Mouse (Mus musculus) G1E (cell line): ENCODE measurements around the gene Lmf1. TPM values are rescaled to one million over a fixed set of nuclear protein-coding genes. Genes with fewer than 3 reads are reported as not detected.

Source experiments
- ATAC-seq: 2 replicates; pipeline ENCODE4 v1.8.0; 2016; ENCODE audit warnings: mild to moderate bottlenecking; ENCODE audit not compliant: insufficient number of reproducible peaks, poor library complexity, low FRiP score, severe bottlenecking; ENCODE audit errors: extremely low read depth
- DNase-seq: peaks from one replicate; pipeline ENCODE4 v3.0.0; 2012; ENCODE audit warnings: low spot score
- H3K27me3 ChIP-seq: 2 replicates; pipeline ENCODE4 v1.6.1; 2012; ENCODE audit warnings: mild to moderate bottlenecking, low read length, inconsistent platforms; ENCODE audit not compliant: insufficient read depth
- H3K36me3 ChIP-seq: replicated peaks from 2 replicates; pipeline ENCODE3; 2012; ENCODE audit warnings: mild to moderate bottlenecking, inconsistent platforms
- H3K4me1 ChIP-seq: 2 replicates; pipeline ENCODE4 v1.6.1; 2012; ENCODE audit warnings: low read depth, low read length, inconsistent platforms, mixed read lengths; ENCODE audit not compliant: insufficient read depth
- H3K4me3 ChIP-seq: 2 replicates; pipeline ENCODE4 v1.5.1; 2012; ENCODE audit warnings: low read depth, mild to moderate bottlenecking, inconsistent platforms, low read length, moderate library complexity, mixed read lengths
- H3K9me3 ChIP-seq: replicated peaks from 2 replicates; pipeline ENCODE4 v1.6.1; 2012; ENCODE audit warnings: inconsistent platforms
- CTCF ChIP-seq: IDR thresholded peaks from 2 replicates; pipeline ENCODE4 v1.5.1; 2012; ENCODE audit warnings: low read depth, low read length, inconsistent platforms, mixed read lengths
- GATA1 ChIP-seq: IDR thresholded peaks from 2 replicates; pipeline ENCODE4 v1.6.1; 2012; ENCODE audit warnings: borderline replicate concordance, low read length, inconsistent platforms, mixed read lengths
- GATA2 ChIP-seq: IDR thresholded peaks from 2 replicates; pipeline ENCODE4 v1.6.1; 2012; ENCODE audit warnings: low read depth, low read length, inconsistent platforms, borderline replicate concordance
- POLR2AphosphoS5 ChIP-seq: IDR thresholded peaks from 2 replicates; pipeline ENCODE4 v1.6.1; 2012; ENCODE audit warnings: low read depth, low read length, inconsistent platforms; ENCODE audit not compliant: insufficient replicate concordance
- TAL1 ChIP-seq: conservative IDR thresholded peaks from 2 replicates; pipeline ENCODE4 v1.6.1; 2012; ENCODE audit warnings: low read depth, low read length, inconsistent platforms, mixed read lengths
- polyA plus RNA-seq: library from polyadenylated mRNA; stranded (reverse); fragments of >175 nt; gene quantifications from 2 replicates; pipeline ENCODE4 v1.2.3, GENCODE M21; 2012
- total RNA-seq, 2 experiments: library from RNA; stranded (forward) in 1 of 2; stranded (reverse) in 1 of 2; fragments of 200-1000 nt in 1 of 2; fragments of >200 nt in 1 of 2; fragmentation: Nextera tagmentation in 1 of 2; gene quantifications; 2 replicates each; pipeline ENCODE4 v1.2.3; 2014 to 2017

Gene Lmf1
- total and polyA plus RNA-seq, 3 experiments, result 8.8 to 29.9 (median 16.2) TPM

DNA sequence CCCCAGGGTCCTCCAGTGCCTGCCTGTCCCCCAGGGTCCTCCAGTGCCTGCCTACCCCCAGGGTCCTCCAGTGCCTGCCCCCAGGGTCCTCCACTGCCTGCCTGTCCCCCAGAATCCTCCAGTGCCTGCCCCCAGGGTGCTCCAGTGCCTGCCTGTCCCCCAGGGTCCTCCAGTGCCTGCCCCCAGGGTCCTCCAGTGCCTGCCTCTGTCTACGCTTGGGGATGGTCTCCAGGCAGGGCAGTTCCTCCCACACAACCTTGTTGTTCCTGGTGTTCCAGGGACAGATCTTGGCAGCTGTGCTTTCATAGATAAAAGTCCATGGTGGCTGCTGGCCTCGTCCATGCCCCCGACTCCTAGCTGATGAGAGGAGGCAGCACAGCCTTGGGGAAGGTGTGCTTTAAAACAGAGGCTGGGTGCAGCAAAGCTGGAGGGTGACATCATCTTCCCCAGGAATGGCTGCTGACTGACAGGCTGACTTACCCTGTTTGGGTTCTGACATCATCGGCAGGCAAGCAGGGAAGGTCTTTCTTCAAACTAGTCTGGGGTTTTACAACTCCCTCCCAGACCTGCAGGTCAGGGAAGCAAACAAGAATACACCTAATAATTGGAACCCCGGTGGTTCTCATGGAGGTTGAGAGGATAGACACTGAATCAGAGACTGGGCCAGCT is 18.2 kb upstream of the Lmf1 start:
- Histone ChIP-seq H3K4me1 (no peaks in the 10 kb centered on the region), H3K4me3 (no peak overlapping the region), H3K27me3 (peaks cover 43% of the 10 kb centered on the region), H3K9me3 (no peaks in the 10 kb centered on the region), H3K36me3 (no peaks in the 10 kb centered on the region)
- ATAC-seq (no peak), DNase-seq (no peak)
- TF ChIP-seq GATA1 (no peak), TAL1 (no peak), CTCF (no peak), GATA2 (no peak), POLR2AphosphoS5 (no peak)

DNA sequence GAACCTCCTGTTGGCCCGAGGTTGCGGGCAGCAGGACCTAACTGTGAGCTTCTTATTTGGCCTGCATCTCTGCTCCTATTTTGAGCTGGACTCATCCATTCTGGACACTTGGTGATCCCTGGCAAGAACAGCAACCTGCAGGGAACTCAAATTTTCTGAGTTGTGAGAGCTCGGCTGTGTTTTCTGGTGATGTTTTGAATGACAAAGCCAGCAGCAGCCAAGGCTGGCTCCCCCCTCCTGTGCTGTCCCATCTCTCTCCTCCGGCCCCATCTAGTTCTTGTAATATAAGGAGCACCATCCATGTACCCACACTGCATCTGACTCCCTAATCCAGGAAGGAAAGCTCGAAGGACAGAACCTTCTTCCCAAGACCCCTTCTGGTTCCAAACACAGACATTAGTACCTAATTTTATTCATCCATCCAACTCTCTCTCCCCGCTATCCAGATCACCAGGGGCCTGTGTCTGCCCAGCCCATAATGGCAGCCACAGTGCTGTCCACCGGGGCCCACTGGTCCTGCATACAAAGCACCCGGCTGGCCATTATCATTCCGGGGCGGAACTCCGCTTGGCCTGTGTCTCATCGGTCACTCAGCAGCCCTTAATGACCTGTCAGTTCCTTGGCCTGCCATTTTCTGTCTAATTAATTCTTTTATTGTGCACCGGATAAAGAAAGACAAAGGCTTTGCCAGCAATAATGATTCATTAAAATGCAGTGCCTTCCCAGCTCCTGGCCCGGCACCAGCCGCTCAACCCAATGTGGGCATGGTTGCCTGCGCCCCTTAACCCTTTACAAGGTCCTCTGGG is 17.5 kb upstream of the Lmf1 start:
- H3K9me3 ChIP-seq, result no peaks in the 10 kb centered on the region

DNA sequence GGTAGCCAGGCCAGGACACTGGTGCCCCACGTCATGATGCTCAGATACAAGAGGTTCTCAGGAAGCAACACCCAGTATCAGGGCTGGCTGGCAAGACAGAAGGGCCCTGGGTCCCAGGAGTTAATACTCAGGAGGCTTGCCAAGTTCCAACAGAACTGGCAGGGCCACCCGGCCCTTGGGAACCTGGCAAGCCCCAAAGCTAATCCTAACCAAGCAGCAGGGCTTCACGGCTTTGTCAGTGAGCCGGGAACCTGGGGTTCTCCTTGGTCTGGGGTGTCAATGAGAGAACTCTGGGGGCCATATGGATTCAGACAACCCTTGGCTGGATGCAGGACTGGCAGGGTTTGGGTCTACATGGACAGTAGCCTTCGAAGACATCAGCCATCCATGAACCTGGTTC is 14.4 kb upstream of the Lmf1 start:
- Histone ChIP-seq H3K9me3 (no peaks in the 10 kb centered on the region), H3K36me3 (no peaks in the 10 kb centered on the region), H3K4me3 (no peak overlapping the region), H3K4me1 (no peaks in the 10 kb centered on the region), H3K27me3 (peaks cover 50% of the 10 kb centered on the region)
- DNase-seq, result no peak
- no peak for ATAC-seq
- no peak for TF ChIP-seq GATA1
- TF ChIP-seq POLR2AphosphoS5, result no peak
- TF ChIP-seq TAL1, result no peak
- TF ChIP-seq GATA2, result no peak
- no peak for TF ChIP-seq CTCF

More for the DNA sequence above, 17.5 kb upstream of the Lmf1 start:
- DNase-seq (no peak), ATAC-seq (no peak)
- no peak overlapping the region for H3K4me3 ChIP-seq
- no peaks in the 10 kb centered on the region for H3K4me1 ChIP-seq
- TF ChIP-seq POLR2AphosphoS5 (no peak), GATA1 (no peak), CTCF (no peak), TAL1 (no peak), GATA2 (no peak)
- no peaks in the 10 kb centered on the region for H3K36me3 ChIP-seq
- peaks cover 42% of the 10 kb centered on the region for H3K27me3 ChIP-seq

DNA sequence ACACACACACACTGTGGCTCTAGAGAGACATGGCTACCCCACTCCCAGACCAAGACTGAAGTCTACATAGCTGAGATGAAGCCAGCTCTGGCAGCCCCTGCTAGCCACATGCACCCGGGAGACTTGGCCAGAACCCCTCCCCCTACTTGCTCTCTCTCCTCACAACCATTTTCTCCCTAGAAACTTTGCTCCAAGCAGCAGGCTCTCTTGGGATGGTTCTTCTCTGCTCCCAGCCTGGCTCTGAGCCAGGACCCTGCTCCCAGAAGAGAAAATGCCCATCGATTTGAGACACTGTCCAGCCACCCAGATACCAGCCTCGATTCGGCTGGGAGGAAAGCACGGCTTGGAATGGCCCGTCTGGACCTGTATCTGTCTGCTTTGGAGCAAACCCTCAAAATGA is 13.6 kb upstream of the Lmf1 start:
- no peak for TF ChIP-seq TAL1
- TF ChIP-seq POLR2AphosphoS5, result no peak
- no peak for TF ChIP-seq GATA1
- no peak for TF ChIP-seq CTCF
- peaks cover 53% of the 10 kb centered on the region for H3K27me3 ChIP-seq
- no peak for ATAC-seq
- no peak overlapping the region for H3K4me3 ChIP-seq
- H3K9me3 ChIP-seq, result no peaks in the 10 kb centered on the region
- no peaks in the 10 kb centered on the region for H3K36me3 ChIP-seq
- H3K4me1 ChIP-seq, result peaks cover 1% of the 10 kb centered on the region; the same call in 1 of the 2 replicates
- DNase-seq, result no peak

DNA sequence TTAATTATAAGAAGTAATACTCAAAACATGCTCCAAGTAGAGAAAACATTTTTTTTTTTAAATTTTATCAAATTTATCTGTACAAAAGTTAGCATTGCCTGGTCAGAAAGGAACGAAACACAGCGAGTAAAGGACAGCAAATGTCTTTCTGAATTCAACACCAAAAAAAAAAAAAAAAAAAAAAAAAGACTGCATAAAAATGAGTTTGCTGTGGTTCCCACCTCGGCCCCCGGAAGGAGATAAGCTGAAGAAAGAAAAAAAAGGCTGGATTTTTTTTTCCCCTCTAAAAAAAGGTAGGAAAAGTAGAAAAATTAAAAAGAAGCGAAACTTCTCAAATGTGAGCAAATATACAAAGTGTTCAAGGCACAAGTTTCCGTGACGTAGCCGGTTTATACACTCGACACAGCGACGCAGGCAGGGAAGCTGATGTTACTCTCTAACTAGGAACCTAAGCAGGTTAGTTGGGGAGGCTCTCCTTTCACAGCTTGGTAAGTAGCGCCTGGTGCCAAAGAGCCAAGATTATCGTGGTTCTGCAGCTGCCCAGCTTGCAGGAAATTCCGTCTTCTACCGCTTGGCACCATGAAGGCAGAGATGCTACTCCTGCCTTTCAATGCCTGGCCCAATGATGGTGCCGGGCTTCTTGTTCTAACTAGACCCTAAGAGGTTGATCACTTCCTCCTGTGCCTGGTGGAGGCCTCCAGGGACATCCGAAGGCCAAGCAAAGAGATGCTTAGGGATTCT is 12.9 kb upstream of the Lmf1 start:
- TF ChIP-seq CTCF, result no peak
- TF ChIP-seq TAL1, result no peak
- TF ChIP-seq GATA2, result no peak
- TF ChIP-seq POLR2AphosphoS5, result no peak
- no peak for TF ChIP-seq GATA1
- no peak for ATAC-seq
- no peak for DNase-seq
- Histone ChIP-seq H3K9me3 (no peaks in the 10 kb centered on the region), H3K4me1 (peaks cover 8% of the 10 kb centered on the region), H3K36me3 (no peaks in the 10 kb centered on the region), H3K27me3 (peaks cover 56% of the 10 kb centered on the region), H3K4me3 (no peak overlapping the region)

DNA sequence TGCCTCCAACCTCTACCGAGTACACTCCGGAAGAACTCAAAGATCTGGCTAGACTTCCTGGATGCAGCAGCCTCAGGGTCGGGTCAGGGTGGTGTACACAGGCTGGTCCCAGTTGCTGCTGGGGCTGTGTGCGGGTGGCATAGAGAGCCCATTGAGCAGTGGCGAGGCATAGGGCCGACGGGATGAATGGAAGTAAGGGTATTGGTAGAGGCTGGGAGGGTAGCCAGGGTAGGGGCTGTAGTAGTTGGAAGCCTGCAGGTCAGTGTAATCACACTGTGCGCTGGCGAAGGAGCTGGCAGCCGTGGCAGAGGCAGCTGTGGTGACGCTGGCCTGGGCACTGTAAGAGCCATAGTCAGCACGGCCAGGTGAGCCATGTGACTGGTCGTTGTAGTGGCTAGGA is 11.6 kb upstream of the Lmf1 start:
- no peaks in the 10 kb centered on the region for H3K36me3 ChIP-seq
- H3K4me3 ChIP-seq, result no peak overlapping the region
- ATAC-seq (no peak), DNase-seq (no peak)
- H3K9me3 ChIP-seq, result no peaks in the 10 kb centered on the region
- H3K4me1 ChIP-seq, result peaks cover 10% of the 10 kb centered on the region
- TF ChIP-seq POLR2AphosphoS5 (no peak), GATA2 (no peak), CTCF (no peak), GATA1 (no peak), TAL1 (no peak)
- H3K27me3 ChIP-seq, result peaks cover 67% of the 10 kb centered on the region
